Mouse (Mus musculus): Measurements from ENCODE around the gene Vmn1r201. TPM values are rescaled to one million over a fixed set of nuclear protein-coding genes. Genes with fewer than 3 reads are reported as not detected.

Vmn1r201 gene
- total RNA-seq (2021): not detected
- long read RNA-seq, experiment 1: 0 reads
- long read RNA-seq, experiment 2: 0 reads

DNA sequence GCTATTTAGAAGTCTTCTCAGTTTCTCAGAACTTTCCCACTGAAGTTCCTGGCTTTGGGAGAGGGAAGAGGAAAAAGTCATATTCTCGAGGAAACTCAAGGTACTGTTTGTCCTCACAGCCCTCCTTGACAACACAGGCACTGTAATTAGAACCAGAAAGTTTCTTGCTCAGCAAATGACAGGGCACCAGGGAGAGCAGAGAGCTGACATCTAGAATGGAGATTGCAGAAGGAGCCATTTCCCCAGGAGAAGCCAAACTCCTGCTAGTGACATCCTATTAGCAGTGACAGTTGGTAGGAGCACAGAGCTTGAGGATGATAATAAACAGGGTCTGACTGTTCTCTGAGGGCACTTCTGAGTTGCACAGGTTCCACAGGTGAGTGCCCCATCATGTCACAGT is at the start of gene Vmn1r201:
Vmn1r201 (plus strand) TSS at position 301 of the 400 bp plus-strand sequence.
- DNase-seq: no peak
- intact Hi-C loops (cut with DNase I): no loop called here

DNA sequence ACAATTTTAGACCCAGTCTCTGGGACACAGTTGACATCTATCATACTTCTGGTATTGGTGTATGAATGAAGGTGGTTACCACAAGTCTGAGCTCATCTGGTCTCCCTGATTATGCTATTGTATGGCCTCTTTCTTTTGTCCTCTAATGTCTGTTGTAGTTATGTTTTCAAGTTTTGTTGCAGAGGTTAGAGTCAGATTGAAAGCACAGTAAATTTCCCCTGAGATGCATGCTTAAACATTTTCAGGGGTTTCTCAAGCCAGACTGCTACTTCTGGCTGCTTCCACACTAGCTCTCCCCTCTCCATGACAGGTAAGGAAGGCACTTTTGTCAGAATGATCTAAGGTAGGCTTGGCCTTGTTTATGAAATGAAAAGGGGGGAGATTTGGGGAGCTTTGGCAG is 16.6 kb upstream of the Vmn1r201 start:
- intact Hi-C loops (cut with DNase I): no loop called here
- DNase-seq: no peak

DNA sequence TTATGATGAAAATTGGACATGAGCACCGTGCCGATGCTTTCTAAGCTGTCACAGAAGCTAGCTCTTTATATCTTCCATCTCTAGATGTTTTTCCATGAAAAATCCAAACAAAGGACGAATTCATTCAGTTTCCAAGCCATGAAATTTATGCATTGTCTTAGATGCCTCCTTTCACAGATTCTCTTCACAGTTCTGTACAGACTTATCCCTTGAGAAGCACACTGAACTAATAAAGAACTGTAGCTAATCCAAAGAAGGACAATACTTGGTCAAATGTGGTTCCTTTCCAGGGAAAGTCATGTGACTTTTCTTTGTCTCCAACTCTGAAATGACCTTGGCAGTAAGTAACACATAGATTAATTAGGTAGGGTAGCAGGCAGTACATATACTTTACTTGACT is 30.7 kb downstream of the Vmn1r201 start:
- DNase-seq: no peak
- intact Hi-C loops (cut with DNase I): no loop called here

DNA sequence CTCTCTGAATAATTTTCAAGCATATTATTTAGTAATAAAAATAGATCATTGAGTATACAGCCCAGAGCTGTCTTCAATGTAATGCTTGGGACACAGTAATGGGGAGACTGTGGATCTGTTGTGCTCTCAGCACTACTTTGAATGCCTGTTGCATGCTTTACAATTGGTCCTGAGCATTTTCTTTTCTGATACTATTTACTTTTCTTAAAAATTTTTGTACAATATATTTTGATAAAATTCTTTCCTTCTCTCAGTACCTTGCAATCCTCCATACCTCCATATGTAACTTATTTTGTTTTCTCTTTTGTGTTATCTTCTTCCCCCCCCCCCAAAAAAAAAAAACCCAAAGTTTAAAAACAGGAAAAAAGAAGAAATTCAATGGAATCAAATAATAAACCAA is 33.6 kb downstream of the Vmn1r201 start, which contains the start of gene Vmn1r202:
Vmn1r202 (minus strand) TSS at position 101 of the 400 bp plus-strand sequence.
- no peak for DNase-seq
- intact Hi-C loops (cut with DNase I): no loop called here

DNA sequence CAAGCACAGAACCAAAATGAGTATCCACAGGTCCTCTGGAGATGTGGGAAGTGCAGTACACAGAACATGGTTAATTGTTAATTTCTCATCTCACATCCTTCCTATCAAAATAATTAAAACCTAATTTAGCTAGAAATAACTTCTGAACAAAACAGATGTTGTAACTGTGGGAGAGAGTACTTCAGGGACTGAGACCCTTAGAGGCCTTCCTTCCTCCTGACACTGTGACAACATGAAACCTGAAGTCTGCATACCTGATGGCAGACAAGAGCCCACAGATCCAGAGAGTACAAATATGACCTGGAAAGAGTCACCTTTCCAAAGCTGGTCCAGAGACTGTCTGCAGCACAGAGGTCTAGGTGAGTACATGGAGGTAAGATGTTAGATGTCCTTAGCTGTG is 46.1 kb downstream of the Vmn1r201 start, which contains the start of gene Vmn1r203:
Vmn1r203 (plus strand) TSS at position 301 of the 400 bp plus-strand sequence.
- intact Hi-C loops (cut with DNase I): no loop called here
- no peak for DNase-seq

Other genes starting within 250 kb of the Vmn1r201 start
- gene Vmn1r193, start 248.8 kb upstream of the Vmn1r201 start, total RNA-seq (2021): not detected
- gene Vmn1r194, start 227.7 kb upstream of the Vmn1r201 start, total RNA-seq (2021): not detected
- gene Vmn1r195, start 201.4 kb upstream of the Vmn1r201 start, total RNA-seq (2021): not detected
- not detected for gene Vmn1r196, start 182.0 kb upstream of the Vmn1r201 start, total RNA-seq (2021)
- gene Vmn1r197, start 147.3 kb upstream of the Vmn1r201 start, total RNA-seq (2021): not detected
- gene Vmn1r198, start 121.6 kb upstream of the Vmn1r201 start, total RNA-seq (2021): not detected
- gene Vmn1r199, start 92.1 kb upstream of the Vmn1r201 start, total RNA-seq (2021): not detected
- not detected for gene Vmn1r200, start 81.5 kb upstream of the Vmn1r201 start, total RNA-seq (2021)
- not detected for gene Vmn1r202, start 33.5 kb downstream of the Vmn1r201 start, total RNA-seq (2021)
- not detected for gene Vmn1r203, start 46.2 kb downstream of the Vmn1r201 start, total RNA-seq (2021)
- gene Vmn1r204, start 81.3 kb downstream of the Vmn1r201 start, total RNA-seq (2021): not detected
- gene Vmn1r205, start 121.1 kb downstream of the Vmn1r201 start, total RNA-seq (2021): not detected
- gene Vmn1r206, start 152.3 kb downstream of the Vmn1r201 start, total RNA-seq (2021): not detected

All from gastrocnemius, postnatal 36 days (tissue).